Mouse (Mus musculus) forebrain, embryonic 12.5 days (tissue): ENCODE measurements around the gene Rab4b. TPM values are rescaled to one million over a fixed set of nuclear protein-coding genes. Genes with fewer than 3 reads are reported as not detected.

ENCODE experiments used
- ATAC-seq: fragments of 200-750 bp; cut with Nextera tagmentation; 2 replicates; pipeline ENCODE4 v1.8.0; 2017; ENCODE audit warnings: moderate TSS enrichment; ENCODE audit not compliant: low FRiP score
- H3K27ac ChIP-seq: fragments of 300-500 bp; sonication (generic); 2 replicates; pipeline ENCODE4 v1.5.1; 2016; ENCODE audit warnings: mild to moderate bottlenecking
- H3K27me3 ChIP-seq: fragments of 300-500 bp; sonication (generic); 2 replicates; pipeline ENCODE4 v1.6.1; 2016; ENCODE audit warnings: mild to moderate bottlenecking
- H3K36me3 ChIP-seq: fragments of 300-500 bp; sonication (generic); replicated peaks from 2 replicates; pipeline ENCODE4 v1.6.1; 2016; ENCODE audit warnings: mild to moderate bottlenecking
- H3K4me1 ChIP-seq: fragments of 300-500 bp; sonication (generic); 2 replicates; pipeline ENCODE4 v1.6.1; 2016
- H3K4me2 ChIP-seq: fragments of 300-500 bp; sonication (generic); 2 replicates; pipeline ENCODE4 v1.6.1; 2016; ENCODE audit warnings: mild to moderate bottlenecking, moderate library complexity
- H3K4me3 ChIP-seq: fragments of 300-500 bp; sonication (generic); replicated peaks from 2 replicates; pipeline ENCODE4 v1.5.1; 2016; ENCODE audit warnings: mild to moderate bottlenecking
- H3K9ac ChIP-seq: fragments of 300-500 bp; sonication (generic); 2 replicates; pipeline ENCODE4 v1.6.1; 2016; ENCODE audit warnings: mild to moderate bottlenecking
- H3K9me3 ChIP-seq: fragments of 300-500 bp; sonication (generic); 2 replicates; pipeline ENCODE4 v1.6.1; 2016
- WGBS: fragments of 180-500 bp; shearing (Covaris S2); methylation state at CpG from one replicate; pipeline ENCODE4 v1.1.7; 2016; 5-methylcytosine and 5-hydroxymethylcytosine counted together
- polyA plus RNA-seq: library from polyadenylated mRNA; unstranded; fragments of >200 nt; fragmentation: Nextera tagmentation; extraction: Ambion mirVana; gene quantifications from 2 replicates; pipeline ENCODE4 v1.2.1, GENCODE M21; 2016

Gene Rab4b
- polyA plus RNA-seq, 1 experiment from 2014 or later: 69.4 TPM

DNA sequence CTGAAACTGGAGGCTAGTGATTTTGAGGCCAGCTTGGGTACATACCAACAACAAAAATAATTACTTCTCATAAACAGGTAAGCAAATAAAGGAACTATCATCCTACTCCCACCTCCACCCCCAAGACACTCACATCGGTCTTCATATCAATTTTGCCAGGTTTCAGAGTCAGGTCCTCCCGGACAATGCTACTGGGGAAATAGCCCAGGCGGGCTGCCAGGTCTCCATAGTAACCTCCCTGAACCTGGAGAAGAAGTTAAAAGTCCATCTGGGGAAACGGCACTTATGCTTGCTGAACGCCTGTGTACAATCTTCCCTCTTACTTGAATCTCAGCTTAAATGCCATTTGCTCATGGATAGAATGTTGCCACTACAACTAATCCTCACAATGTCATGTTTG lies 1.3 kb upstream of the Rab4b start:
- WGBS: 78% methylated on average over 5 of the region's 5 CpGs
- H3K27ac ChIP-seq: 0 out of 2 replicates have a peak overlapping the region, but pooled peaks have one; percentile 25
- peaks cover 22% of the 10 kb centered on the region for H3K36me3 ChIP-seq
- no peak overlapping the region for H3K4me2 ChIP-seq
- H3K9me3 ChIP-seq: no peaks in the 10 kb centered on the region
- H3K27me3 ChIP-seq: no peaks in the 10 kb centered on the region
- ATAC-seq: no peak
- no peak overlapping the region for H3K9ac ChIP-seq
- H3K4me3 ChIP-seq: no peak overlapping the region
- peaks cover 12% of the 10 kb centered on the region for H3K4me1 ChIP-seq

DNA sequence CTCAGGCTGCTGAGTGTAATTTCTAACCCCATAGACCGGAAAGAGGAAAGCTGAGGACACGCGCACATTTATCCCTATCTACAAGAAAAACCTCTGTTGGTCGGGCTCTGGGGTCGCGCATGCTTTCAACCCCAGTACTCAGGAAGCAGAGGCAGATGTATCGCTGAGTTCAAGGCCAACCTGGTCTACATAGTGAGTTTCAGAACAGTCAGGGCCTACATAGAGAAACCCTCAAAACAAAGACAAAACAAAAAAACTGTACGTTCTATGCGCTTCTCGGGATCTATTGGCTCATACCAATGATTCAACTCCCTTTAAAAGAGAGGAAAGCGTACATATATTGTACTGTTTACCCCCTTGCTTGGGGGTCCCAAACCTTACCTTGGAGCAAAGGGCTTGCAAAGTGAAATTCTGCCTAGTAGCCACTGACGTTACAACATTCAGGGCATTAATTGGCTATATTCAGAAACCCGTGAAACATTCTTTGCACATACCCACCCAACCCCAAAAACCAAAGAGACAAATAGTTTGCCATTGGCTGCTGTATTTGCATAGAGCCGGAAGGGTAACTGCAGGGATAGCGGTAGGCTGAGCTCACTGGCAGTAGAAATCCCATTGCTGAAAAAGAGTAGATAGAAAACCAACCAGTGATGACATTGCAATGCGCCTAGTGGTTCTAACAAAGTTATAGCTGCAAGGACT lies 672 bp upstream of the Rab4b start:
- peak overlapping the region; percentile 72 for H3K4me3 ChIP-seq
- no peak for ATAC-seq
- 45% methylated on average over 16 of the region's 16 CpGs for WGBS
- H3K4me1 ChIP-seq: peaks cover 12% of the 10 kb centered on the region
- H3K9me3 ChIP-seq: no peaks in the 10 kb centered on the region
- H3K4me2 ChIP-seq: peak overlapping the region; percentile 58
- peak overlapping the region; percentile 95 for H3K27ac ChIP-seq
- no peaks in the 10 kb centered on the region for H3K27me3 ChIP-seq
- peaks cover 19% of the 10 kb centered on the region for H3K36me3 ChIP-seq
- peak overlapping the region; percentile 30; the same call in 1 of the 2 replicates for H3K9ac ChIP-seq

DNA sequence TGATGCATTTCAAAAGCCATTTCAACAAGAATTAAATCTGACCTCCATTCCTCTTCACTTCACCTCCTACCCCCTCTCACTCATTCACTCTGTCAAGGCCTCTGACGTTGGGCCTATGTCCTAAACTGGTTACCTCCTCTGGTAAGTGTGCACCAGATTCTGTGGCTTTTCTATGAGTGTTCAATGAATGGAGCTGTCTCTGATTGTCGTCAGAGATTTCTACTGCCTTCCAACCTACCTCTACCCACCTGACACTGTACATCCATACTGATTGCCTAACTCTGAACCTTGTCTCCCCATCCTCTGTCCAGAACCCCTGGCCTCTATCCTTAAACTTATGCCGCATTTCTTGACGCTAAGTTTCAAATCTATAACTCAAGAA lies 763 bp downstream of the Rab4b start:
- peak; percentile 1; the same call in 1 of the 2 replicates for ATAC-seq
- Histone ChIP-seq H3K36me3 (peaks cover 22% of the 10 kb centered on the region), H3K27me3 (no peaks in the 10 kb centered on the region), H3K9me3 (no peaks in the 10 kb centered on the region), H3K4me2 (peak overlapping the region; percentile 58), H3K9ac (peak overlapping the region; percentile 52), H3K4me3 (peak overlapping the region; percentile 72), H3K27ac (peak overlapping the region; percentile 95), H3K4me1 (peaks cover 12% of the 10 kb centered on the region)
- WGBS: 19% methylated on average over 4 of the region's 4 CpGs

DNA sequence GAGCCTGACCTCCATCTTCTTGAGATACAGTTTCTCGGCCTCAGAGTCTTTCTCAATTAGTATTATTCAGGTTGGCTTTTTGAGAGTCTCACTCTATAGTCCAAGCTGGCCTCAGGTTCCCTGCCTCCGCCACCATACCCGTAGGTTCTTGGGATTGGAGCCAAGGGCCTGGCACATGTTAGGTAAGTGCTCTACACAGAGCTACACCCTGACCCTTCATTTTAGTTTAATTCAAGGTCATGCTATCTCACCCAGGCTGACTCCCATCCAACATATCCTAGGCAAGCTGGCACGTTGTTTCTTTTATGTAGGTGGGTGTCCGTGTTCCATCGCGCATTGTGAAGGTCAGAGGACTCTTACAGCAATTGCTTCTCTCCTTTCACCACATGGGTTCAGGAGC lies 3.8 kb downstream of the Rab4b start:
- Histone ChIP-seq H3K27me3 (no peaks in the 10 kb centered on the region), H3K27ac (no peak overlapping the region), H3K36me3 (peaks cover 43% of the 10 kb centered on the region), H3K9ac (no peak overlapping the region), H3K4me2 (no peak overlapping the region), H3K4me1 (peaks cover 12% of the 10 kb centered on the region), H3K9me3 (no peaks in the 10 kb centered on the region), H3K4me3 (no peak overlapping the region)
- 94% methylated on average over 7 of the region's 7 CpGs for WGBS
- no peak for ATAC-seq

DNA sequence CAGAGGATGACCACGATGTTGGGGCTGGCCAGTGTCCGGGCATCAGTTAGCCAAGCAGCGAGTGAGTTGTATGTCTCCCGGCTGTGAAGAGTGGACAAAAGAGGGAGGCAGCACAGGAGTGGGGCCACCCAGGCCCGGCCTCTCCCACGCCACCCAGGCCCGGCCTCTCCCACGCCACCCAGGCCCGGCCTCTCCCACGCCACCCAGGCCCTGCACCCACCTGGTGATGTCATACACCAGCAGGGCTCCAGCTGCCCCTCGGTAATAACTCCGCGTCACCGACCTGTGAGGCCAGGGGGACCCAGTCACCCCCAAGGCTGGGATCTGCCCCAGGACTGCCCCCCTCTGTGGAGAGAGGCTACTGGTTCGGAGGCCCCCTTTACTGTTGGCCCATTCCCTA lies 4.2 kb downstream of the Rab4b start:
- Histone ChIP-seq H3K27me3 (no peaks in the 10 kb centered on the region), H3K4me1 (peaks cover 9% of the 10 kb centered on the region), H3K9ac (no peak overlapping the region), H3K9me3 (no peaks in the 10 kb centered on the region), H3K36me3 (peaks cover 43% of the 10 kb centered on the region), H3K4me3 (no peak overlapping the region), H3K27ac (no peak overlapping the region), H3K4me2 (no peak overlapping the region)
- ATAC-seq: no peak
- WGBS: 96% methylated on average over 15 of the region's 15 CpGs

DNA sequence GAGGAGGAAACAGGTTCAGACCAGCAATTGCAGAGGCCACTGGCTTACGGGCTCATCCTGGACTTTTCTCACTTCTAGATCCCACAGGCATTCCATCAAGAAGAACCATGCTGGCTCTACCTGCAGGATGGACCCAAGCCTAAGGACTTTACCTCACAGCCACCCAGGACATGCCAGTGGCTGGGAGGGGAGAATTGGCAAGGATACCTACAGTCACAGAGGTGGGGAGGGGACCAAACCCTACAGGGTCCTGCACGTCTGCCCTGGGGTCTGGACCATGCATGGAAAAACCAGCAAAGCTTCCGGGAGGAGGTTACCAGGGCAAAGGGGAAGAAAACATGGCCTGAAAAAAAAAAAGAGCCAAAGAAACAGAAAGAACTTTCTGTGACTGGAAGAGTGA lies 7.7 kb downstream of the Rab4b start:
- Histone ChIP-seq H3K4me1 (peaks cover 9% of the 10 kb centered on the region), H3K27ac (no peak overlapping the region), H3K4me3 (no peak overlapping the region), H3K27me3 (no peaks in the 10 kb centered on the region), H3K4me2 (no peak overlapping the region), H3K36me3 (peaks cover 43% of the 10 kb centered on the region), H3K9me3 (no peaks in the 10 kb centered on the region), H3K9ac (no peak overlapping the region)
- WGBS: 91% methylated on average over 3 of the region's 3 CpGs
- no peak for ATAC-seq

DNA sequence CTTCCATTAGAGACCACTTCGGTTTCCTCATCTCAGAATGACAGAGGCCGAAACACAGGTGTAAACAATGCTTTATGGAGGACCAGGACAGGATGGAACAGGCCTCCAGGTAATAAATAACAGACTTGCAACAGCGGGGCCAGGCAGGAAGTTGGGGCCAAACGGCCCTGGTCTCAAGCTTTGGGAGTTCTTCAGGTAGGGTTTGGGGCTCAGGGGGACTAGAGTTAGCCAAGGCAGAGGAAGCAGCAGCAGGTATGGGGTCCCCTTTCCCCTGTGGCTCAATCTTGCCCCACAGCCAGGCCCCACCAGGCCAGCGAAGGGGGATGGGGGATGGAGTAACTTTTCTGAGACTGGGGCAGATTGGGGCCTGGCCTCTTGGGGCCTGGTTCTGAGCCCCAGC lies 10.3 kb downstream of the Rab4b start:
- ATAC-seq: no peak
- H3K27me3 ChIP-seq: no peaks in the 10 kb centered on the region
- no peak overlapping the region for H3K9ac ChIP-seq
- no peak overlapping the region for H3K27ac ChIP-seq
- H3K4me3 ChIP-seq: no peak overlapping the region
- H3K4me1 ChIP-seq: peaks cover 34% of the 10 kb centered on the region
- H3K9me3 ChIP-seq: no peaks in the 10 kb centered on the region
- H3K4me2 ChIP-seq: no peak overlapping the region
- H3K36me3 ChIP-seq: peaks cover 47% of the 10 kb centered on the region
- 92% methylated on average over 5 of the region's 5 CpGs for WGBS

DNA sequence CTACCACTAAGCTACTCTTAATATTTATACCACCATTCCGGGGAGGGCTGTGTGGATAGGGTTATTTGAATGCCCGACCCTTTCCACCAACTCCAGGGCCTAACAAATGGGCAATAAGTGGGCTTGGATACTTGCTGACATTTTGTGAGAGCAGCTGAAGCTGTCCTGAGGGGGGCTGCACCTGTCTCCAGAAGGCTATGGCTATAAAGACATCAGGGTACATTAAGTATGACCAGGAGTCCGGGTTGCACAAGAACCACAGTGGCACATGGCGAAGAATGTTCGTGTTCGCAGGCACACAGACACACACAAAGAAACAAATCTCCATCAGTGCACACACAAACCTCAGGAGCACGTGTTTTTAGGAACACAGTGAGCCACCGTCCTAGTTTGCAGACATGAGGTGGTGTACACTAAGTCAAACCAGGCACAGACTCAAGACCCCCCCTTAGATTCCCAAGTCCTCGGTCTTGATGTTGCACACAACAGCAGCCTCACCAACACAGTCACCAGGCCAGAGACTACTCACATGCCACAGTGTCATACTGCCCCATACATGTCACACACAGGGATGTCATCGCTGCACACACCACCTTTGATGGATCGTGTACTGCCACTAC lies 11.1 kb downstream of the Rab4b start:
- 79% methylated on average over 11 of the region's 11 CpGs for WGBS
- Histone ChIP-seq H3K4me1 (peaks cover 42% of the 10 kb centered on the region), H3K27me3 (no peaks in the 10 kb centered on the region), H3K36me3 (peaks cover 43% of the 10 kb centered on the region), H3K4me3 (peak overlapping the region; percentile 73), H3K9ac (peak overlapping the region; percentile 76), H3K27ac (peak overlapping the region; percentile 99), H3K9me3 (no peaks in the 10 kb centered on the region), H3K4me2 (peak overlapping the region; percentile 86)
- 0 out of 2 replicates have a peak, but pooled peaks have one; percentile 2 for ATAC-seq

DNA sequence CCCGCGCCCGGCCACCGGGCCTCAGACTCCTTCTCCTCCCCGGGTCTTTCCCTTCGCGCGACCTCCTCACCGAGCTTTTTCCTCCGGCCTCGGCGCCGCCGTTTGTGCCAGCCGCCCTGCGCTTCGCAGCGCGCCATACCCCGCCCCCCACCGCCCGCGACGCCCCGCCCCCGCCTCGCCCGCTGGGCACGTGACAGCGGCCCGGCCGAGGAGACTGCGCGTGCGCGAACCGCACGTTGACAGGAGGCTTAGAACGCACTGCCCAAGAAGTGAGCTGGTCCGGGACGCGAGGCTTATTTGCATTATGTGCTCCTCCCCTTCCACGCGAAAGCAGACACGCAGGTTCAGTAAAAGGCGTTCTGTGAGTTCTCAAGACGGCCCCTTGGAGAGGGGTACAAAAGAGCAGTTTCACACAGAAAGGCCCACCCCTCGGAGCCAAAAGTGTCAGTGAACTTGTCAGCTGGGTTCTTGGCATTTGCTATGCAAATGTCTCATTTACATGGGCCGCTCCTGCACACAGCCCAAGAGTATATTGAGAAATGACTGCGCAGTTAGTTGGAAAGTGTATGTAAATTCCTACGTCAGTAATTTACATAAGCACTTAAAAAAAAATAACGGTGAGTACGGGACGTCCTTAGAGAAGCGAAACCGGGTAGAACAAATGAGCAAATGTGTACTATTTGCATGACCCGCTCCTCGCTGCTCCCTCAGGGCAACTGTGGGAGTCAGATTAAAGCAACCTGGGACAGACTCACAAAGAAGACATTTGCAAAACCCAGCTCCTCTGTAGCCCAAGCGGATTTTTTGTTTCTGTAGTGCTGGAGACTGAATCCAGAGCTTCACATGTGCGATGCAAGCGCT lies 11.9 kb downstream of the Rab4b start, which contains the start of gene Egln2:
Gene Egln2, minus strand, starts transcription at position 189 of the 861 bp plus-strand sequence.
- peaks cover 49% of the 10 kb centered on the region for H3K4me1 ChIP-seq
- H3K36me3 ChIP-seq: peaks cover 42% of the 10 kb centered on the region

DNA sequence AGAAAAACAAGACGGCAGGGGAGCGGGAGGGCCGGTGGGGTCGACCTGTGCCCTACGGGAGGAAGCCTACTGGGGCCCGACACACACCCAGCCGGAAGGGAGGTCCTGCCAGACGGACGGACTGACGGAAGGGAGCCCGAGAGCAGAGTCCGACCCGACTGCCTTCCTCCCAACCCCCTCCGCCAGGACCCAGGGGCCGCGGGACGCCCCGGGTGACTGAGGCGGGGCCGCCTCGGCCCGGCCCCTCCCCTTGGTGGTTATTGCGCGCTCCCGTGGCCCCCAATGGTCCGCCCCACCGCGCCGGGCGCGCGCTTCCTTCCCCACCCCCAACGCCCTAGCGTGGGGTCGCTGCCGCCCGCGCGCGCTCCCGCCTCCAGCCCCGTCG lies 12.5 kb downstream of the Rab4b start:
- Histone ChIP-seq H3K9me3 (no peaks in the 10 kb centered on the region), H3K27ac (peak overlapping the region; percentile 99), H3K9ac (peak overlapping the region; percentile 76), H3K4me3 (peak overlapping the region; percentile 73), H3K36me3 (peaks cover 40% of the 10 kb centered on the region), H3K4me2 (peak overlapping the region; percentile 86), H3K4me1 (peaks cover 55% of the 10 kb centered on the region), H3K27me3 (no peaks in the 10 kb centered on the region)
- peak; percentile 69 for ATAC-seq
- WGBS: under 1% methylated on average over 39 of the region's 43 CpGs

More for the DNA sequence above, 11.9 kb downstream of the Rab4b start, which contains the start of gene Egln2:
- Histone ChIP-seq H3K27ac (peak within 1 kb of the TSS; percentile 99), H3K9me3 (no peaks in the 10 kb centered on the region), H3K9ac (peak within 1 kb of the TSS; percentile 76), H3K4me2 (peak within 1 kb of the TSS; percentile 86), H3K27me3 (no peaks in the 10 kb centered on the region), H3K4me3 (peak within 1 kb of the TSS; percentile 73)
- 2% methylated on average over 58 of the region's 61 CpGs for WGBS
- peak; percentile 88 for ATAC-seq

DNA sequence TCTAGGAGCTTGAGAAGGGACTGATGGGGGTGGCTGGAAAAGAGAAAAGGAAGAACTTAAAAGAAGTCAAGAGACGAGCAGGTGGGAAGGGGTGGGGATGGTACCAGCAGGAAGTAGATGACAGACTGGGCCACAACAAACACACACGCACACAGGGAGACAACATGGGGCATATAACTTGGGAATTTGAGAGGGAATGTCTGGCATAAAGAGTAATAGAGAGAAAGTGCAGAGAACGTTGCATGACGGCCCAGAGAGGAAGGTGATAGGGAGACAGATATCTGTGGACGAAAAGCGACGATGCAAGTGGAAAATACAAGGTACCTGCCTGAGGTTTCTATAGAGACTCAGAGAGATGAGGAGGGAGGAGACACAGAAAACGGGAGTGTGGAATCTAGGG lies 13.0 kb downstream of the Rab4b start:
- Histone ChIP-seq H3K4me2 (peak overlapping the region; percentile 86), H3K9ac (peak overlapping the region; percentile 76), H3K4me3 (peak overlapping the region; percentile 73), H3K4me1 (peaks cover 60% of the 10 kb centered on the region), H3K9me3 (no peaks in the 10 kb centered on the region), H3K27ac (peak overlapping the region; percentile 99), H3K27me3 (no peaks in the 10 kb centered on the region), H3K36me3 (peaks cover 40% of the 10 kb centered on the region)
- 4% methylated on average over 8 of the region's 8 CpGs for WGBS
- ATAC-seq: peak; percentile 1; the same call in 1 of the 2 replicates
